Mouse (Mus musculus) liver, embryonic 14.5 days (tissue): ENCODE data around the gene Ccdc185.

Experiments used
- CTCF ChIP-seq: IDR thresholded peaks from 2 replicates; pipeline ENCODE4 v1.5.1; 2016; ENCODE audit warnings: antibody characterized with exemption, low read depth, control low read depth
- EP300 ChIP-seq: IDR thresholded peaks from 2 replicates; pipeline ENCODE4 v1.6.1; 2016; ENCODE audit warnings: antibody characterized with exemption, low read depth

- TF ChIP-seq CTCF (no peak), EP300 (no peak)
Measured at GRCm38 (mm10) chr1:182797048-182797447, 48.1 kb upstream of the Ccdc185 start.
